In genomic region chr17:84075081-84075938, GRCm38 (mm10) we compare ENCODE assay signal across 12 mouse cellular contexts.
A peak's percentile ranks its signal among the peaks of the same experiment; 100 is the strongest.
DNase-seq lines count a peak whose midpoint lies in the region; ATAC-seq and TF ChIP-seq lines count a peak whose summit lies in the region.
"Had no signal": no experiment of that assay in that cellular context is flagged by ENCODE, and none has a peak within 500 bp of the region (broad histone marks: within the 10 kb centered on the region; RNA-seq: fewer than 3 reads in every experiment).

No protein-coding gene starts in this region.

- TF ChIP-seq CTCF in kidney, adult 2 months (conservative IDR thresholded peaks at IDR 0.05; ENCODE audit: insufficient read depth, insufficient read length, low read depth, low read length): no peak

- no peaks in the 10 kb centered on the region for H3K9me3 ChIP-seq in kidney, embryonic 16.5 days (ENCODE audit: low read length)
- H3K9me3 ChIP-seq: liver, embryonic 12.5 days had no signal

- DNase-seq in kidney, adult 2 months: peak; percentile 60
- DNase-seq in kidney, adult 18-20 months: no peak
- DNase-seq in 3T3-L1 (ENCODE audit: low read depth, low spot score) (peak; percentile 40), NIH3T3 (ENCODE audit: low read depth) (peak; percentile 59)
- DNase-seq in right cerebral cortex, postnatal 10 days (ENCODE audit: low spot score in 2 of 2): no peak
- DNase-seq in embryo, embryonic 10 days (ENCODE audit: low spot score): no peak
- DNase-seq: cerebellum, adult 18-20 months; gastrocnemius, postnatal 25 days; thymus, postnatal 4 days had no signal

- H3K27ac ChIP-seq in kidney, adult 2 months (ENCODE audit: insufficient read depth, low read depth, low read length): peak overlapping the region; percentile 84
- peak overlapping the region; percentile 69 for H3K27ac ChIP-seq in kidney, embryonic 16.5 days (ENCODE audit: low read length)
- H3K27ac ChIP-seq: liver, embryonic 12.5 days had no signal

- H3K4me3 ChIP-seq in kidney, adult 2 months (ENCODE audit: insufficient read depth, low read depth, low read length): no peak overlapping the region
- H3K4me3 ChIP-seq in kidney, embryonic 16.5 days (ENCODE audit: low read length): no peak overlapping the region
- H3K4me3 ChIP-seq: liver, embryonic 12.5 days had no signal

- H3K9ac ChIP-seq in kidney, embryonic 16.5 days (replicated peaks; ENCODE audit: low read length): no peak overlapping the region
- H3K9ac ChIP-seq: liver, embryonic 12.5 days had no signal

- H3K4me1 ChIP-seq in kidney, adult 2 months (ENCODE audit: control insufficient read depth, insufficient read depth, low read length): peaks cover 8% of the 10 kb centered on the region
- H3K4me1 ChIP-seq in kidney, embryonic 16.5 days (ENCODE audit: insufficient read depth, low read length): peaks cover 14% of the 10 kb centered on the region; the same call in 1 of the 2 replicates
- H3K4me1 ChIP-seq: liver, embryonic 12.5 days had no signal

- no peaks in the 10 kb centered on the region for H3K36me3 ChIP-seq in kidney, adult 2 months (ENCODE audit: control insufficient read depth, insufficient read depth, low read length)
- H3K36me3 ChIP-seq in kidney, embryonic 16.5 days (ENCODE audit: insufficient read depth, low read length): no peaks in the 10 kb centered on the region
- H3K36me3 ChIP-seq: liver, embryonic 12.5 days had no signal

- 65% methylated on average over 3 of the region's 3 CpGs for WGBS in kidney, adult 2 months
- 67% methylated on average over 3 of the region's 3 CpGs for WGBS in kidney, embryonic 16.5 days

- no peaks in the 10 kb centered on the region for H3K27me3 ChIP-seq in kidney, adult 2 months (replicated peaks; ENCODE audit: control insufficient read depth, insufficient read depth, low read length)
- no peaks in the 10 kb centered on the region for H3K27me3 ChIP-seq in kidney, embryonic 16.5 days (ENCODE audit: insufficient read depth, low read length)

- TF ChIP-seq POLR2A in kidney, adult 2 months (IDR thresholded peaks at IDR 0.05; ENCODE audit: low read depth, low read length): no peak

- ATAC-seq in kidney, embryonic 16.5 days (ENCODE audit: low FRiP score, low TSS enrichment): no peak
- ATAC-seq: forebrain, embryonic 14.5 days; liver, embryonic 12.5 days had no signal

- H3K4me2 ChIP-seq in kidney, embryonic 16.5 days (replicated peaks; ENCODE audit: low read depth, low read length): no peak overlapping the region
- H3K4me2 ChIP-seq: liver, embryonic 12.5 days had no signal

Comparison
In these comparisons a context has a peak if more than half of its experiments do, and no peak if none do; other contexts are left out.
1. DNase-seq: peak in kidney, adult 2 months (single experiment), 3T3-L1 (single experiment) and NIH3T3 (single experiment); none in kidney, adult 18-20 months (single experiment), right cerebral cortex, postnatal 10 days (0 of 2) and embryo, embryonic 10 days (single experiment).